Mouse (Mus musculus) MEL (cell line): Measurements from ENCODE around the gene Adgrg1. TPM values are rescaled to one million over a fixed set of nuclear protein-coding genes. Genes with fewer than 3 reads are reported as not detected.
A peak's percentile ranks its signal among the peaks of the same experiment; 100 is the strongest.

Experiments used
- DNase-seq: peaks from one replicate; pipeline ENCODE4 v3.0.0; 2011; ENCODE audit warnings: low read depth, low spot score
- H3K27ac ChIP-seq: 2 replicates; pipeline ENCODE4 v1.5.1; 2012; ENCODE audit warnings: low read depth, mild to moderate bottlenecking, control low read depth, low read length, moderate library complexity; ENCODE audit not compliant: control insufficient read depth
- H3K27me3 ChIP-seq, 2 experiments: fragments of 150-350 bp in 1 of 2; sonication (generic) in 1 of 2; 2 replicates each; pipeline ENCODE4 v1.6.1; 2012; ENCODE audit warnings: low read length in 2 of 2, mild to moderate bottlenecking in 2 of 2, improper control_type of control experiment in 1 of 2, moderate library complexity in 1 of 2; ENCODE audit not compliant: insufficient read depth in 2 of 2, control insufficient read depth in 1 of 2
- H3K36me3 ChIP-seq, 2 experiments: 2 replicates each; pipeline ENCODE4 v1.6.1; 2012 to 2014; ENCODE audit warnings: low read length in 2 of 2, improper control_type of control experiment in 1 of 2, inconsistent platforms in 1 of 2, mild to moderate bottlenecking in 1 of 2; ENCODE audit not compliant: insufficient read depth in 2 of 2, control insufficient read depth in 1 of 2
- H3K4me1 ChIP-seq, 2 experiments: fragments of 150-350 bp in 1 of 2; sonication (generic) in 1 of 2; 2 replicates each; pipeline ENCODE4 v1.6.1; 2012; ENCODE audit warnings: low read length in 2 of 2, improper control_type of control experiment in 1 of 2, mild to moderate bottlenecking in 1 of 2; ENCODE audit not compliant: insufficient read depth in 2 of 2, control insufficient read depth in 1 of 2
- H3K4me3 ChIP-seq, 2 experiments: fragments of 150-350 bp in 1 of 2; sonication (generic) in 1 of 2; 2 replicates each; pipeline ENCODE4 v1.5.1; 2012; ENCODE audit warnings: low read depth in 2 of 2, low read length in 2 of 2, mild to moderate bottlenecking in 2 of 2, moderate library complexity in 2 of 2, control low read depth in 1 of 2, improper control_type of control experiment in 1 of 2; ENCODE audit not compliant: control insufficient read depth in 1 of 2, insufficient read depth in 1 of 2
- H3K79me2 ChIP-seq: 2 replicates; pipeline ENCODE4 v1.6.1; 2012; ENCODE audit warnings: mild to moderate bottlenecking, low read length, moderate library complexity; ENCODE audit not compliant: control insufficient read depth, poor library complexity, insufficient read depth
- H3K9ac ChIP-seq: 2 replicates; pipeline ENCODE4 v1.6.1; 2012; ENCODE audit warnings: low read depth, mild to moderate bottlenecking, control low read depth, low read length, moderate library complexity; ENCODE audit not compliant: control insufficient read depth, poor library complexity, severe bottlenecking
- H3K9me3 ChIP-seq: fragments of 150-350 bp; sonication (generic); replicated peaks from 2 replicates; pipeline ENCODE4 v1.6.1; 2012; ENCODE audit warnings: mild to moderate bottlenecking, low read length, improper control_type of control experiment, moderate library complexity; ENCODE audit not compliant: insufficient read depth
- BHLHE40 ChIP-seq: IDR thresholded peaks from 2 replicates; pipeline ENCODE4 v1.6.1; 2012; ENCODE audit warnings: low read depth, mild to moderate bottlenecking, inconsistent platforms, low read length, improper control_type of control experiment, borderline replicate concordance
- CHD2 ChIP-seq: IDR thresholded peaks from 2 replicates; pipeline ENCODE4 v1.6.1; 2011; ENCODE audit warnings: low read length, improper control_type of control experiment
- CTCF ChIP-seq, 3 experiments: IDR thresholded peaks in 2 of 3; conservative IDR thresholded peaks in 1 of 3; 2 replicates each; pipeline ENCODE4 v1.5.1; 2011 to 2012; ENCODE audit warnings: low read length in 3 of 3, low read depth in 2 of 3, mild to moderate bottlenecking in 2 of 3, improper control_type of control experiment in 1 of 3, inconsistent platforms in 1 of 3, mixed read lengths in 1 of 3, moderate library complexity in 1 of 3; ENCODE audit not compliant: control insufficient read depth in 1 of 3, insufficient read depth in 1 of 3, poor library complexity in 1 of 3, severe bottlenecking in 1 of 3
- E2F4 ChIP-seq: IDR thresholded peaks from 2 replicates; pipeline ENCODE4 v1.6.1; 2011; ENCODE audit warnings: low read depth, low read length, improper control_type of control experiment, borderline replicate concordance
- ELF1 ChIP-seq: IDR thresholded peaks from 2 replicates; pipeline ENCODE4 v1.6.1; 2014; ENCODE audit warnings: low read depth, mild to moderate bottlenecking, inconsistent platforms, low read length, improper control_type of control experiment, moderate library complexity
- EP300 ChIP-seq, 2 experiments: IDR thresholded peaks; 2 replicates each; pipeline ENCODE4 v1.6.1; 2011; ENCODE audit warnings: improper control_type of control experiment in 2 of 2, low read length in 2 of 2, low read depth in 1 of 2, mild to moderate bottlenecking in 1 of 2
- ETS1 ChIP-seq: IDR thresholded peaks from 2 replicates; pipeline ENCODE4 v1.6.1; 2012; ENCODE audit warnings: low read depth, mild to moderate bottlenecking, inconsistent platforms, low read length, improper control_type of control experiment, moderate library complexity
- GATA1 ChIP-seq: IDR thresholded peaks from 2 replicates; pipeline ENCODE4 v1.6.1; 2011; ENCODE audit warnings: low read depth, low read length, improper control_type of control experiment
- HCFC1 ChIP-seq: IDR thresholded peaks from 2 replicates; pipeline ENCODE4 v1.6.1; 2012; ENCODE audit warnings: low read depth, mild to moderate bottlenecking, inconsistent platforms, low read length, improper control_type of control experiment, moderate library complexity
- JUND ChIP-seq: IDR thresholded peaks from 2 replicates; pipeline ENCODE4 v1.6.1; 2011; ENCODE audit warnings: low read depth, mild to moderate bottlenecking, improper control_type of control experiment, low read length
- MAFK ChIP-seq: IDR thresholded peaks from 2 replicates; pipeline ENCODE4 v1.6.1; 2011; ENCODE audit warnings: low read depth, mild to moderate bottlenecking, low read length, improper control_type of control experiment, borderline replicate concordance
- MAZ ChIP-seq: IDR thresholded peaks from 2 replicates; pipeline ENCODE4 v1.6.1; 2012; ENCODE audit warnings: low read depth, mild to moderate bottlenecking, inconsistent platforms, low read length, improper control_type of control experiment
- MXI1 ChIP-seq: IDR thresholded peaks from 2 replicates; pipeline ENCODE4 v1.6.1; 2011; ENCODE audit warnings: mild to moderate bottlenecking, low read depth, low read length, improper control_type of control experiment
- MYB ChIP-seq: IDR thresholded peaks from 2 replicates; pipeline ENCODE4 v1.6.1; 2011; ENCODE audit warnings: mild to moderate bottlenecking, low read depth, low read length, improper control_type of control experiment
- MYC ChIP-seq: IDR thresholded peaks from 2 replicates; pipeline ENCODE4 v1.6.1; 2011; ENCODE audit warnings: low read depth, mild to moderate bottlenecking, low read length, improper control_type of control experiment, moderate library complexity
- NRF1 ChIP-seq: IDR thresholded peaks from 2 replicates; pipeline ENCODE4 v1.6.1; 2014; ENCODE audit warnings: low read depth, mild to moderate bottlenecking, inconsistent platforms, low read length, improper control_type of control experiment, moderate library complexity; ENCODE audit not compliant: poor library complexity, insufficient read depth, severe bottlenecking
- POLR2A ChIP-seq, 2 experiments: IDR thresholded peaks; 2 replicates each; pipeline ENCODE4 v1.6.1; 2011 to 2012; ENCODE audit warnings: low read length in 2 of 2, mild to moderate bottlenecking in 2 of 2, control low read depth in 1 of 2, improper control_type of control experiment in 1 of 2, low read depth in 1 of 2, moderate library complexity in 1 of 2; ENCODE audit not compliant: control insufficient read depth in 1 of 2, insufficient read depth in 1 of 2, poor library complexity in 1 of 2
- POLR2AphosphoS5 ChIP-seq: IDR thresholded peaks from 2 replicates; pipeline ENCODE4 v1.6.1; 2012; ENCODE audit warnings: low read depth, borderline replicate concordance, mild to moderate bottlenecking, inconsistent platforms, low read length, moderate library complexity, mixed read lengths
- RAD21 ChIP-seq: IDR thresholded peaks from 2 replicates; pipeline ENCODE4 v1.6.1; 2011; ENCODE audit warnings: mild to moderate bottlenecking, low read depth, low read length, improper control_type of control experiment
- SMC3 ChIP-seq: IDR thresholded peaks from 2 replicates; pipeline ENCODE4 v1.6.1; 2011; ENCODE audit warnings: low read depth, low read length, improper control_type of control experiment
- TAL1 ChIP-seq: IDR thresholded peaks from 2 replicates; pipeline ENCODE4 v1.6.1; 2012; ENCODE audit warnings: mild to moderate bottlenecking, inconsistent platforms, low read length, moderate library complexity, mixed read lengths
- TBP ChIP-seq: IDR thresholded peaks from 2 replicates; pipeline ENCODE4 v1.8.0; 2011; ENCODE audit warnings: low read depth, low read length, improper control_type of control experiment
- USF1 ChIP-seq: IDR thresholded peaks from 2 replicates; pipeline ENCODE4 v1.6.1; 2014; ENCODE audit warnings: low read depth, mild to moderate bottlenecking, inconsistent platforms, low read length, improper control_type of control experiment, moderate library complexity
- ZC3H11A ChIP-seq: IDR thresholded peaks from 2 replicates; pipeline ENCODE4 v1.6.1; 2012; ENCODE audit warnings: low read depth, mild to moderate bottlenecking, inconsistent platforms, low read length, improper control_type of control experiment
- ZKSCAN1 ChIP-seq: IDR thresholded peaks from 2 replicates; pipeline ENCODE4 v1.6.1; 2012; ENCODE audit warnings: low read depth, mild to moderate bottlenecking, inconsistent platforms, low read length, improper control_type of control experiment, moderate library complexity
- ZMIZ1 ChIP-seq: IDR thresholded peaks from 2 replicates; pipeline ENCODE4 v1.6.1; 2012; ENCODE audit warnings: low read depth, mild to moderate bottlenecking, inconsistent platforms, low read length, improper control_type of control experiment, moderate library complexity
- ZNF384 ChIP-seq: IDR thresholded peaks from 2 replicates; pipeline ENCODE4 v1.6.1; 2012; ENCODE audit warnings: low read depth, mild to moderate bottlenecking, inconsistent platforms, low read length, improper control_type of control experiment
- polyA plus RNA-seq, 2 experiments: library from polyadenylated mRNA; stranded (reverse) in 1 of 2; unstranded in 1 of 2; fragments of >175 nt in 1 of 2; fragments of >200 nt in 1 of 2; gene quantifications; 2 replicates each; pipeline versions ENCODE4 v1.2.1 to v1.2.4; 2012; ENCODE audit warnings: low replicate concordance in 2 of 2, low read depth in 1 of 2; ENCODE audit not compliant: insufficient read length in 2 of 2, insufficient read depth in 1 of 2, missing spikeins in 1 of 2
- total RNA-seq: library from RNA; depleted of rRNA; stranded (reverse); fragments of 300-350 nt; gene quantifications from 2 replicates; pipeline ENCODE4 v1.2.3, GENCODE M21; 2012

Gene Adgrg1
- total and polyA plus RNA-seq, 3 experiments, result 4.2 to 33.2 TPM; not detected in 1

GRCm38 (mm10) chr8:94948421-94948820, 26.1 kb upstream of the Adgrg1 start:
- no peaks in the 10 kb centered on the region for H3K9me3 ChIP-seq
- no peak overlapping the region for H3K27ac ChIP-seq
- H3K27me3 ChIP-seq, result peaks cover 0 to 4% of the 10 kb centered on the region in 2 experiments; a peak in 2 of 4 replicates
- H3K4me1 ChIP-seq, result peaks cover 0 to under 1% of the 10 kb centered on the region in 2 experiments; a peak in 1 of 4 replicates
- H3K79me2 ChIP-seq, result no peaks in the 10 kb centered on the region
- no peak for TF ChIP-seq JUND
- TF ChIP-seq MYB, result no peak
- no peak for TF ChIP-seq MYC
- no peak for TF ChIP-seq NRF1
- no peak for TF ChIP-seq ELF1
- TF ChIP-seq MAFK, result no peak
- TF ChIP-seq ETS1, result no peak
- no peak overlapping the region for H3K9ac ChIP-seq
- H3K4me3 ChIP-seq, result no peak overlapping the region
- DNase-seq, result no peak
- no peaks in the 10 kb centered on the region for H3K36me3 ChIP-seq

DNA sequence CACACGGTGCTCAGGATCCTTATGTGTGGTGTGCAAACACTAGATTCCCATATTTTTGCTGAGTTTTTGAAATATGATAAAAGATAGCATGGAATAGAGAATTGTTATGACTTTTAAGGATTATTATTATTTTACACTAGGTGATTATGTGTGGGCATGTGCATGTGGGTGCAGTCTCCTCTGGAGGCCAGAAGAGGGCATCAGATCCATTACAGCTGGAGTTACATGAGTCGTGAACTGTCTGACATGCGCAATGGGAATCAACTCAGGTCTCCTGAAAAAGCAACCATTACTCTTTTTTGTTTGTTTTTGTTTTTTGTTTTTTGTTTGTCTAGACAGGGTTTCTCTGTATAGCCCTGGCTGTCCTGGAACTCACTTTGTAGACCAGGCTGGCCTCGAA, 25.5 kb upstream of the Adgrg1 start:
- Histone ChIP-seq H3K9me3 (no peaks in the 10 kb centered on the region), H3K36me3 (no peaks in the 10 kb centered on the region), H3K79me2 (no peaks in the 10 kb centered on the region), H3K4me1 (peaks cover 0 to 6% of the 10 kb centered on the region in 2 experiments; a peak in 2 of 4 replicates), H3K27ac (no peak overlapping the region), H3K4me3 (no peak overlapping the region), H3K27me3 (peaks cover 0 to 4% of the 10 kb centered on the region in 2 experiments; a peak in 2 of 4 replicates), H3K9ac (no peak overlapping the region)
- TF ChIP-seq ZMIZ1, result no peak
- no peak for TF ChIP-seq HCFC1
- TF ChIP-seq MAZ, result no peak
- no peak for TF ChIP-seq ZNF384
- no peak for TF ChIP-seq MAFK
- no peak for TF ChIP-seq ZKSCAN1
- no peak for TF ChIP-seq POLR2A (IDR thresholded peaks at IDR 0.05; ENCODE audit: control insufficient read depth in 1 of 2, insufficient read depth in 1 of 2, low read depth in 1 of 2, low read length in 2 of 2, poor library complexity in 1 of 2)
- TF ChIP-seq TAL1, result no peak
- TF ChIP-seq USF1, result no peak
- TF ChIP-seq MXI1, result no peak
- TF ChIP-seq CTCF (IDR thresholded peaks at IDR 0.05 in 2 of 3, conservative IDR thresholded peaks at IDR 0.05 in 1 of 3; ENCODE audit: control insufficient read depth in 1 of 3, insufficient read depth in 1 of 3, low read depth in 2 of 3, low read length in 3 of 3, poor library complexity in 1 of 3, severe bottlenecking in 1 of 3), result peak; percentile 47 to 64 (median 61)
- TF ChIP-seq SMC3, result peak; percentile 59
- TF ChIP-seq GATA1, result no peak
- no peak for TF ChIP-seq EP300 (IDR thresholded peaks at IDR 0.05; ENCODE audit: low read depth in 1 of 2, low read length in 2 of 2)
- no peak for TF ChIP-seq TBP
- TF ChIP-seq POLR2AphosphoS5, result no peak
- TF ChIP-seq BHLHE40, result no peak
- peak; percentile 38; the same call in 1 of the 2 replicates for TF ChIP-seq ZC3H11A
- TF ChIP-seq RAD21, result peak; percentile 52
- no peak for TF ChIP-seq E2F4
- no peak for TF ChIP-seq CHD2
- DNase-seq, result peak; percentile 59
